In genomic region chr8:104251461-104251860, GRCm38 (mm10) we compare ENCODE assay signal across 9 mouse cellular contexts. TPM values are rescaled to one million over a fixed set of nuclear protein-coding genes. Genes with fewer than 3 reads are reported as not detected.
DNase-seq lines count a peak whose midpoint lies in the region; ATAC-seq lines count a peak whose summit lies in the region.
"Had no signal": no experiment of that assay in that cellular context is flagged by ENCODE, and none has a peak within 500 bp of the region (broad histone marks: within the 10 kb centered on the region; RNA-seq: fewer than 3 reads in every experiment).

No protein-coding gene starts in this region.

- peak overlapping the region; percentile 72 for H3K4me3 ChIP-seq in forebrain, embryonic 10.5 days
- peak overlapping the region; percentile 65 for H3K4me3 ChIP-seq in midbrain, embryonic 14.5 days (replicated peaks; ENCODE audit: low read depth, low read length)

- H3K36me3 ChIP-seq in forebrain, embryonic 10.5 days (replicated peaks), result 0 out of 2 replicates have a peak, but pooled peaks cover 4% of the 10 kb centered on the region
- no peaks in the 10 kb centered on the region for H3K36me3 ChIP-seq in midbrain, embryonic 14.5 days (ENCODE audit: control insufficient read depth, insufficient read depth, low read length)

- H3K27me3 ChIP-seq in forebrain, embryonic 10.5 days (ENCODE audit: poor library complexity, severe bottlenecking), result no peaks in the 10 kb centered on the region
- H3K27me3 ChIP-seq in midbrain, embryonic 14.5 days (ENCODE audit: control insufficient read depth, insufficient read depth, low read length), result no peaks in the 10 kb centered on the region

- peak overlapping the region; percentile 87 for H3K4me2 ChIP-seq in midbrain, embryonic 14.5 days (ENCODE audit: low read length)

- DNase-seq in urinary bladder, postnatal 14 days (ENCODE audit: low spot score), result peak; percentile 24
- DNase-seq in urinary bladder, postnatal 4 days (ENCODE audit: low spot score in 2 of 2), result no peak
- peak; percentile 29 for DNase-seq in forebrain, embryonic 10.5 days (ENCODE audit: extremely low spot score, low spot score)
- DNase-seq in kidney, postnatal 14 days, result peak; percentile 31
- DNase-seq in midbrain, embryonic 14.5 days, result peak; percentile 3
- DNase-seq in frontal cortex, postnatal 25 days (ENCODE audit: low spot score in 2 of 2), result no peak
- DNase-seq in layer of hippocampus, adult 18-20 months (ENCODE audit: low spot score in 2 of 2), result no peak
- no peak for DNase-seq in right cerebral cortex, postnatal 10 days (ENCODE audit: low spot score in 2 of 2)

- peak overlapping the region; percentile 92 for H3K27ac ChIP-seq in forebrain, embryonic 10.5 days
- H3K27ac ChIP-seq in midbrain, embryonic 14.5 days (replicated peaks; ENCODE audit: low read depth, low read length), result no peak overlapping the region

- ATAC-seq in midbrain, embryonic 14.5 days (ENCODE audit: low FRiP score, low TSS enrichment), result no peak

- peak overlapping the region; percentile 65; the same call in 1 of the 2 replicates for H3K9ac ChIP-seq in midbrain, embryonic 14.5 days (replicated peaks; ENCODE audit: low read length)

- H3K9me3 ChIP-seq in forebrain, embryonic 10.5 days, result no peaks in the 10 kb centered on the region
- no peaks in the 10 kb centered on the region for H3K9me3 ChIP-seq in midbrain, embryonic 14.5 days (ENCODE audit: control insufficient read depth, low read length)

- H3K4me1 ChIP-seq in forebrain, embryonic 10.5 days, result peaks cover 37% of the 10 kb centered on the region
- H3K4me1 ChIP-seq in midbrain, embryonic 14.5 days (ENCODE audit: control insufficient read depth, insufficient read depth, low read length), result peaks cover 17% of the 10 kb centered on the region

- WGBS in forebrain, embryonic 10.5 days, result under 1% methylated on average over 7 of the region's 7 CpGs
- whole genome bisulfite sequencing in midbrain, embryonic 14.5 days, result 0% methylated on average over 7 of the region's 7 CpGs

RNA-seq across cellular contexts. Expression of gene Cklf, which starts 0.8 kb away (rescaled TPM):
- polyA plus RNA-seq in forebrain, embryonic 10.5 days (2016; fragmentation: Nextera tagmentation; extraction: Ambion mirVana), result 39.4 and 41.7 TPM in 2 replicates
- polyA plus RNA-seq in midbrain, embryonic 14.5 days (2014; fragmentation: Nextera tagmentation; extraction: Ambion mirVana), result 30.3 and 31.4 TPM in 2 replicates
- 1 to 10 TPM; 6.1 to 8.1 TPM for total RNA-seq in layer of hippocampus, adult 18-20 months (2021)

RNA-seq across cellular contexts. Expression of gene Tk2, which starts 3.1 kb away (rescaled TPM):
- 25.7 and 25.8 TPM in 2 replicates for polyA plus RNA-seq in forebrain, embryonic 10.5 days (2016; fragmentation: Nextera tagmentation; extraction: Ambion mirVana)
- 43.7 and 56.6 TPM in 2 replicates for polyA plus RNA-seq in midbrain, embryonic 14.5 days (2014; fragmentation: Nextera tagmentation; extraction: Ambion mirVana)
- 10 to 100 TPM; 38.5 to 39.9 TPM for total RNA-seq in layer of hippocampus, adult 18-20 months (2021)

RNA-seq across cellular contexts. Expression of gene Cmtm2a, which starts 41.5 kb away (rescaled TPM):
- not detected in 2 replicates for polyA plus RNA-seq in forebrain, embryonic 10.5 days (2016; fragmentation: Nextera tagmentation; extraction: Ambion mirVana)
- polyA plus RNA-seq in midbrain, embryonic 14.5 days (2014; fragmentation: Nextera tagmentation; extraction: Ambion mirVana), result not detected in 2 replicates
- total RNA-seq in layer of hippocampus, adult 18-20 months (2021), result not detected
- total RNA-seq: hematopoietic stem cell, adult 5-6 weeks had no signal

RNA-seq across cellular contexts. Expression of gene Gm45711, which starts 58.4 kb away (rescaled TPM):
- not detected in 2 replicates for polyA plus RNA-seq in forebrain, embryonic 10.5 days (2016; fragmentation: Nextera tagmentation; extraction: Ambion mirVana)
- not detected in 2 replicates for polyA plus RNA-seq in midbrain, embryonic 14.5 days (2014; fragmentation: Nextera tagmentation; extraction: Ambion mirVana)
- total RNA-seq in layer of hippocampus, adult 18-20 months (2021), result not detected
- total RNA-seq: hematopoietic stem cell, adult 5-6 weeks had no signal

RNA-seq across cellular contexts. Expression of gene Cmtm1, which starts 58.5 kb away (rescaled TPM):
- not detected in 2 replicates for polyA plus RNA-seq in forebrain, embryonic 10.5 days (2016; fragmentation: Nextera tagmentation; extraction: Ambion mirVana)
- polyA plus RNA-seq in midbrain, embryonic 14.5 days (2014; fragmentation: Nextera tagmentation; extraction: Ambion mirVana), result not detected in 2 replicates
- not detected for total RNA-seq in layer of hippocampus, adult 18-20 months (2021)
- total RNA-seq: hematopoietic stem cell, adult 5-6 weeks had no signal

Comparison
In these comparisons a context has a peak if more than half of its experiments do, and no peak if none do; other contexts are left out.
1. DNase-seq: peak in urinary bladder, postnatal 14 days (single experiment), forebrain, embryonic 10.5 days (single experiment), kidney, postnatal 14 days (single experiment) and midbrain, embryonic 14.5 days (single experiment); none in urinary bladder, postnatal 4 days (0 of 2), frontal cortex, postnatal 25 days (0 of 2), layer of hippocampus, adult 18-20 months (0 of 2) and right cerebral cortex, postnatal 10 days (0 of 2).